Mouse (Mus musculus): ENCODE data around the gene Agtr1b.

DNA sequence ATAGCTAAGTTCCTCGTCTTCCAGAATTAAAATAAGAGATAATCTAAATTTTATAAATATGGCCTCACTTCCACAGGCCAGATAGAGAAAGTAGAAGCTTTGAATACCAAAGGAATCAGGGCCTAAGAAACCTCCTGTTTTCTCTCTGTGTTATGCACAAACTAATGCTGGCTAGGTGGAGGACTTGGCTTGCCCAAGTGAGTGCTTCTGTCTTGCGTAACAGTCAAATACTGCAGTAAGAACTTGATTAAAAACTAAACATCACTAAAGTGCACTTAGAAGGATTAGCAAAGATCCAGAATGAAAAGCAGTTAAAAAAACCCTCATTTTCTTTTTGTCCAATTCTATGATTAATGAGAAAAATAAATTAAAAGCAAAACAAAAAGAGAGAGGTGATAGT lies 78.2 kb downstream of the Agtr1b start:
- TF ChIP-seq TAL1 (conservative IDR thresholded peaks at IDR 0.05; ENCODE audit: low read depth, low read length) (no peak), GATA1 (IDR thresholded peaks at IDR 0.05; ENCODE audit: borderline replicate concordance, low read length) (no peak)

Data from G1E (cell line).